Mouse (Mus musculus) hindbrain, postnatal 0 days (tissue): ENCODE measurements around the gene Nup133. TPM values are rescaled to one million over a fixed set of nuclear protein-coding genes. Genes with fewer than 3 reads are reported as not detected.

Source experiments
- ATAC-seq: fragments of 200-750 bp; cut with Nextera tagmentation; 2 replicates; pipeline ENCODE4 v1.8.0; 2017; ENCODE audit warnings: mild to moderate bottlenecking, moderate TSS enrichment, moderate library complexity
- DNase-seq: peaks from one replicate; pipeline ENCODE4 v3.0.0-alpha.2; 2015; ENCODE audit warnings: low spot score
- H3K27ac ChIP-seq: fragments of 300-500 bp; sonication (generic); 2 replicates; pipeline ENCODE4 v1.5.1; 2014; ENCODE audit warnings: mild to moderate bottlenecking
- H3K27me3 ChIP-seq: fragments of 300-500 bp; sonication (generic); 2 replicates; pipeline ENCODE4 v1.6.1; 2014; ENCODE audit warnings: low read length, mixed read lengths; ENCODE audit not compliant: insufficient read depth
- H3K36me3 ChIP-seq: fragments of 300-500 bp; sonication (generic); 2 replicates; pipeline ENCODE4 v1.6.1; 2014; ENCODE audit warnings: low read length, mixed read lengths; ENCODE audit not compliant: insufficient read depth
- H3K4me1 ChIP-seq: fragments of 300-500 bp; sonication (generic); 2 replicates; pipeline ENCODE4 v1.6.1; 2014; ENCODE audit warnings: antibody characterized with exemption, low read length, mixed read lengths; ENCODE audit not compliant: insufficient read depth
- H3K4me2 ChIP-seq: fragments of 300-500 bp; sonication (generic); 2 replicates; pipeline ENCODE4 v1.6.1; 2014; ENCODE audit warnings: low read depth, mild to moderate bottlenecking, low read length, moderate library complexity, mixed read lengths
- H3K4me3 ChIP-seq: fragments of 300-500 bp; sonication (generic); 2 replicates; pipeline ENCODE4 v1.5.1; 2014; ENCODE audit warnings: low read length
- H3K9ac ChIP-seq: fragments of 300-500 bp; sonication (generic); replicated peaks from 2 replicates; pipeline ENCODE4 v1.6.1; 2014; ENCODE audit warnings: mild to moderate bottlenecking, low read length, moderate library complexity, mixed read lengths
- H3K9me3 ChIP-seq: fragments of 300-500 bp; sonication (generic); 2 replicates; pipeline ENCODE4 v1.6.1; 2016; ENCODE audit warnings: low read length, mixed read lengths
- CTCF ChIP-seq: IDR thresholded peaks from 2 replicates; pipeline ENCODE4 v1.5.1; 2016; ENCODE audit warnings: antibody characterized with exemption, control low read depth, low read depth
- WGBS: fragments of 180-500 bp; shearing (Covaris S2); extraction: QIAGEN DNeasy Blood & Tissue Kit; methylation state at CpG from one replicate; pipeline ENCODE4 v1.1.7; 2014; 5-methylcytosine and 5-hydroxymethylcytosine counted together
- polyA plus RNA-seq: library from polyadenylated mRNA; unstranded; fragments of >200 nt; fragmentation: Nextera tagmentation; extraction: Ambion mirVana; gene quantifications from 2 replicates; pipeline ENCODE4 v1.2.1, GENCODE M21; 2015
- total RNA-seq: library from RNA; depleted of rRNA; stranded (reverse); fragments of >200 nt; gene quantifications from 2 replicates; pipeline ENCODE4 v1.2.3, GENCODE M21; 2014

Gene Nup133
- total and polyA plus RNA-seq, 2 experiments from 2014 or later = 15.4 to 36.3 TPM

GRCm38 (mm10) chr8:123988605-123989038 is 39.6 kb upstream of the Nup133 start:
- no peak for TF ChIP-seq CTCF
- DNase-seq (no peak), ATAC-seq (no peak)
- Histone ChIP-seq H3K27ac (no peak overlapping the region), H3K9ac (no peak overlapping the region), H3K9me3 (no peaks in the 10 kb centered on the region), H3K4me2 (no peak overlapping the region), H3K27me3 (no peaks in the 10 kb centered on the region), H3K36me3 (no peaks in the 10 kb centered on the region), H3K4me3 (no peak overlapping the region), H3K4me1 (no peaks in the 10 kb centered on the region)
- 76% methylated on average over 6 of the region's 6 CpGs for WGBS

GRCm38 (mm10) chr8:123982826-123983400 is 33.8 kb upstream of the Nup133 start, which contains the start of gene Abcb10:
Abcb10 (minus strand) TSS chr8:123983122.
- peak; percentile 89 for DNase-seq
- Histone ChIP-seq H3K4me3 (peak within 1 kb of the TSS; percentile 78), H3K4me2 (peak within 1 kb of the TSS; percentile 94), H3K4me1 (peaks cover 7% of the 10 kb centered on the region), H3K36me3 (no peaks in the 10 kb centered on the region), H3K27ac (peak within 1 kb of the TSS; percentile 74; the same call in 1 of the 2 replicates), H3K9me3 (no peaks in the 10 kb centered on the region), H3K9ac (peak within 1 kb of the TSS; percentile 79), H3K27me3 (no peaks in the 10 kb centered on the region)
- under 1% methylated on average over 40 of the region's 56 CpGs for WGBS
- peak; percentile 93 for ATAC-seq
- TF ChIP-seq CTCF = no peak

- peak overlapping the region; percentile 79 for H3K9ac ChIP-seq
- H3K36me3 ChIP-seq = no peaks in the 10 kb centered on the region
- H3K27ac ChIP-seq = peak overlapping the region; percentile 74; the same call in 1 of the 2 replicates
- TF ChIP-seq CTCF = no peak
- peak overlapping the region; percentile 94 for H3K4me2 ChIP-seq
- no peaks in the 10 kb centered on the region for H3K27me3 ChIP-seq
- ATAC-seq = peak; percentile 40
- peak; percentile 12 for DNase-seq
- H3K4me3 ChIP-seq = peak overlapping the region; percentile 78
- H3K9me3 ChIP-seq = no peaks in the 10 kb centered on the region
- H3K4me1 ChIP-seq = peaks cover 7% of the 10 kb centered on the region
- under 1% methylated on average over 33 of the region's 48 CpGs for WGBS
Observed at GRCm38 (mm10) chr8:123982291-123982793, 33.3 kb upstream of the Nup133 start.

- DNase-seq (no peak), ATAC-seq (no peak)
- no peak for TF ChIP-seq CTCF
- WGBS = 26% methylated on average over 4 of the region's 4 CpGs
- Histone ChIP-seq H3K4me2 (peak overlapping the region; percentile 94), H3K27me3 (no peaks in the 10 kb centered on the region), H3K9ac (no peak overlapping the region; the same call in 1 of the 2 replicates), H3K4me1 (peaks cover 7% of the 10 kb centered on the region), H3K36me3 (no peaks in the 10 kb centered on the region), H3K27ac (no peak overlapping the region), H3K9me3 (no peaks in the 10 kb centered on the region), H3K4me3 (peak overlapping the region; percentile 78)
Observed at GRCm38 (mm10) chr8:123981674-123982073, 32.6 kb upstream of the Nup133 start.

GRCm38 (mm10) chr8:123980239-123980638 is 31.2 kb upstream of the Nup133 start:
- Histone ChIP-seq H3K27me3 (no peaks in the 10 kb centered on the region), H3K9ac (0 out of 2 replicates have a peak overlapping the region, but pooled peaks have one; percentile 17), H3K36me3 (no peaks in the 10 kb centered on the region), H3K4me1 (peaks cover 7% of the 10 kb centered on the region), H3K27ac (no peak overlapping the region), H3K4me2 (0 out of 2 replicates have a peak overlapping the region, but pooled peaks have one; percentile 94), H3K9me3 (no peaks in the 10 kb centered on the region), H3K4me3 (no peak overlapping the region)
- TF ChIP-seq CTCF = no peak
- DNase-seq = no peak
- 69% methylated on average over 4 of the region's 4 CpGs for WGBS
- no peak for ATAC-seq

GRCm38 (mm10) chr8:123978926-123979325 is 29.9 kb upstream of the Nup133 start:
- no peaks in the 10 kb centered on the region for H3K27me3 ChIP-seq
- H3K9ac ChIP-seq = no peak overlapping the region
- no peak overlapping the region for H3K4me2 ChIP-seq
- H3K27ac ChIP-seq = no peak overlapping the region
- no peaks in the 10 kb centered on the region for H3K36me3 ChIP-seq
- 81% methylated on average over 8 of the region's 8 CpGs for WGBS
- H3K4me1 ChIP-seq = peaks cover 7% of the 10 kb centered on the region
- TF ChIP-seq CTCF = no peak
- no peak for DNase-seq
- no peak overlapping the region for H3K4me3 ChIP-seq
- H3K9me3 ChIP-seq = no peaks in the 10 kb centered on the region
- ATAC-seq = no peak
